Mouse (Mus musculus) CH12F3 (cell line): Measurements from ENCODE around the gene Scrn2.

ENCODE experiments used
- in situ Hi-C: fragments of 300-500 bp; cut with MboI; formaldehyde crosslinking; loops from 2 replicates; pipeline ENCODE4 v1.14.3; 2020; ENCODE audit warnings: low sequenced_read_pairs

Scrn2 gene

GRCm38 (mm10) chr11:97049492-97050085 is 19.9 kb downstream of the Scrn2 start:
- in situ Hi-C loops, result no loop called here

- in situ Hi-C loops, result no loop called here
Observed at GRCm38 (mm10) chr11:97050216-97050943, 20.6 kb downstream of the Scrn2 start, which contains the start of gene Osbpl7. TSS of gene Osbpl7 (plus strand) at chr11:97050628.

- in situ Hi-C loops, result no loop called here
Observed at GRCm38 (mm10) chr11:97050944-97051586, 21.3 kb downstream of the Scrn2 start.

- in situ Hi-C loops, result no loop called here
Observed at GRCm38 (mm10) chr11:97052219-97052646, 22.5 kb downstream of the Scrn2 start.

GRCm38 (mm10) chr11:97063274-97063920 is 33.7 kb downstream of the Scrn2 start:
- in situ Hi-C loops, result no loop called here

- in situ Hi-C loops, result no loop called here
Observed at GRCm38 (mm10) chr11:97063921-97064295, 34.2 kb downstream of the Scrn2 start.

GRCm38 (mm10) chr11:97065538-97066295 is 36.0 kb downstream of the Scrn2 start:
- in situ Hi-C loops, result no loop called here

GRCm38 (mm10) chr11:97066656-97067360 is 37.1 kb downstream of the Scrn2 start:
- in situ Hi-C loops, result no loop called here

GRCm38 (mm10) chr11:97069333-97069732 is 39.6 kb downstream of the Scrn2 start:
- in situ Hi-C loops, result no loop called here

GRCm38 (mm10) chr11:97069770-97070169 is 40.0 kb downstream of the Scrn2 start:
- in situ Hi-C loops, result no loop called here

- in situ Hi-C loops, result no loop called here
Observed at GRCm38 (mm10) chr11:97071129-97071528, 41.4 kb downstream of the Scrn2 start.

GRCm38 (mm10) chr11:97072533-97072932 is 42.8 kb downstream of the Scrn2 start:
- in situ Hi-C loops, result no loop called here

GRCm38 (mm10) chr11:97074235-97074634 is 44.5 kb downstream of the Scrn2 start:
- in situ Hi-C loops, result no loop called here

GRCm38 (mm10) chr11:97078751-97079150 is 49.0 kb downstream of the Scrn2 start:
- in situ Hi-C loops, result no loop called here

- in situ Hi-C loops, result no loop called here
Observed at GRCm38 (mm10) chr11:97080291-97080690, 50.6 kb downstream of the Scrn2 start.

GRCm38 (mm10) chr11:97082977-97083376 is 53.2 kb downstream of the Scrn2 start:
- in situ Hi-C loops, result no loop called here
